Comparison of ENCODE assay signal across 31 mouse cellular contexts in the genomic region with DNA sequence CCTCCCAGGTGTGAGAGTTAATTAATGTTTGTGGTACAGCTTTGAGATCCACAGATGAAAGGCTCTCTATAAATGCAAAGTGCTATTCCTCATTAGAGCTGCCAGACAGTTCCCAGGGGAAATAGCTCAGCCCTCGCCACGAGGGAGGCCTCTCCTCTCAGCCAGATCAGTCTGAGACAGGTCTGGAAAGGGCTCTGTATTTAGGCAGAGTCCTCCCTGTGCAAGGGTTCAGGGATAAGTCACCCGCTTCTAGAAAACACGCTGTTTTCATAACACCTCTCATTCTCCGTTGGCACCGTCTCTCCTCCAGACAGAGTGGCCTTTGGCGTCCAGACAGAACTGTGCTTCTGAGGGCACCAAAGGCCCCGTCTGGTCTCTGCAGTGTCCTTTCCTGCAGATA.
DNase-seq lines count a peak whose midpoint lies in the region; ATAC-seq and TF ChIP-seq lines count a peak whose summit lies in the region.
"Had no signal": no experiment of that assay in that cellular context is flagged by ENCODE, and none has a peak within 500 bp of the region (broad histone marks: within the 10 kb centered on the region; RNA-seq: fewer than 3 reads in every experiment).

No protein-coding gene starts in this region.

- 0 out of 2 replicates have a peak, but pooled peaks cover 2% of the 10 kb centered on the region for H3K4me1 ChIP-seq in midbrain, embryonic 13.5 days (replicated peaks)
- no peaks in the 10 kb centered on the region for H3K4me1 ChIP-seq in midbrain, embryonic 15.5 days
- H3K4me1 ChIP-seq in CH12.LX (ENCODE audit: control insufficient read depth in 1 of 2, insufficient read depth in 2 of 2), result peaks cover 23 to 56% of the 10 kb centered on the region in 2 experiments
- H3K4me1 ChIP-seq in embryonic fibroblast, embryonic 13.5 days (ENCODE audit: control insufficient read depth, insufficient read depth, low read length), result peaks cover 19% of the 10 kb centered on the region
- H3K4me1 ChIP-seq: heart, embryonic 15.5 days; intestine, embryonic 15.5 days; liver, embryonic 13.5 days; neural tube, embryonic 13.5 days had no signal

- TF ChIP-seq POLR2A in CH12.LX (IDR thresholded peaks at IDR 0.05; ENCODE audit: low read depth, low read length), result no peak
- TF ChIP-seq POLR2A in embryonic fibroblast, embryonic 13.5 days (IDR thresholded peaks at IDR 0.05; ENCODE audit: low read depth, low read length), result no peak
- TF ChIP-seq POLR2A in myocyte (IDR thresholded peaks at IDR 0.05; ENCODE audit: insufficient read length, low read depth), result no peak

- no peak overlapping the region for H3K4me2 ChIP-seq in midbrain, embryonic 13.5 days (replicated peaks)
- no peak overlapping the region for H3K4me2 ChIP-seq in midbrain, embryonic 15.5 days
- 0 out of 2 replicates have a peak overlapping the region, but pooled peaks have one; percentile 4 for H3K4me2 ChIP-seq in CH12.LX (ENCODE audit: insufficient read depth, low read depth, poor library complexity, severe bottlenecking)
- peak overlapping the region; percentile 73 for H3K4me2 ChIP-seq in myocyte (ENCODE audit: low read depth)
- H3K4me2 ChIP-seq: heart, embryonic 15.5 days; hindbrain, embryonic 12.5 days; intestine, embryonic 15.5 days; limb, embryonic 13.5 days; liver, embryonic 13.5 days; neural tube, embryonic 13.5 days had no signal

- H3K9me3 ChIP-seq in midbrain, embryonic 13.5 days, result peaks cover 9% of the 10 kb centered on the region
- H3K9me3 ChIP-seq in midbrain, embryonic 15.5 days, result no peaks in the 10 kb centered on the region; the same call in 1 of the 2 replicates
- peaks cover 13% of the 10 kb centered on the region for H3K9me3 ChIP-seq in CH12.LX (replicated peaks; ENCODE audit: low read length)
- H3K9me3 ChIP-seq: heart, embryonic 15.5 days; intestine, embryonic 15.5 days; liver, embryonic 13.5 days had no signal

- no peak for TF ChIP-seq CTCF in CH12.LX (conservative IDR thresholded peaks at IDR 0.05 in 1 of 2, IDR thresholded peaks at IDR 0.05 in 1 of 2; ENCODE audit: low read depth in 2 of 2, low read length in 2 of 2)
- TF ChIP-seq CTCF in embryonic fibroblast, embryonic 13.5 days (IDR thresholded peaks at IDR 0.05; ENCODE audit: borderline replicate concordance, insufficient read depth, low read length), result no peak

- in situ Hi-C loops in CH12.LX (cut with MboI; ENCODE audit: low pct_ligation_motif_present, low pct_unique_long_range_greater_than_20kb, low sequenced_read_pairs), result no loop called here

- dilution Hi-C loops in CH12.LX (cut with MboI; ENCODE audit: extremely low pct_ligation_motif_present, extremely low pct_unique_long_range_greater_than_20kb, low sequenced_read_pairs), result no loop called here

- TF ChIP-seq RAD21 in CH12.LX (IDR thresholded peaks at IDR 0.05; ENCODE audit: low read depth, low read length), result no peak

- H3K79me2 ChIP-seq in CH12.LX (replicated peaks; ENCODE audit: control insufficient read depth, extremely low read depth, insufficient read depth, poor library complexity, severe bottlenecking) (no peaks in the 10 kb centered on the region), myocyte (ENCODE audit: control insufficient read depth, insufficient read depth) (peaks cover 49% of the 10 kb centered on the region)

- peaks cover 9% of the 10 kb centered on the region; the same call in 1 of the 2 replicates for H3K27me3 ChIP-seq in midbrain, embryonic 13.5 days
- no peaks in the 10 kb centered on the region for H3K27me3 ChIP-seq in midbrain, embryonic 15.5 days (replicated peaks)
- H3K27me3 ChIP-seq in CH12.LX (replicated peaks), result no peaks in the 10 kb centered on the region
- H3K27me3 ChIP-seq in myocyte (ENCODE audit: control insufficient read depth, insufficient read depth, insufficient read length), result no peaks in the 10 kb centered on the region
- H3K27me3 ChIP-seq: hindbrain, embryonic 12.5 days; intestine, embryonic 15.5 days; limb, embryonic 13.5 days; liver, embryonic 13.5 days; neural tube, embryonic 13.5 days had no signal

- H3ac ChIP-seq in myocyte (ENCODE audit: control insufficient read depth, insufficient read length), result no peak overlapping the region

- H3K27ac ChIP-seq in midbrain, embryonic 13.5 days, result no peak overlapping the region
- H3K27ac ChIP-seq in midbrain, embryonic 15.5 days, result no peak overlapping the region
- H3K27ac ChIP-seq in CH12.LX (ENCODE audit: insufficient read depth, low read depth), result no peak overlapping the region
- H3K27ac ChIP-seq in embryonic fibroblast, embryonic 13.5 days (ENCODE audit: insufficient read depth, low read length), result peak overlapping the region; percentile 77
- H3K27ac ChIP-seq: heart, embryonic 10.5 days; heart, embryonic 15.5 days; hindbrain, embryonic 12.5 days; hindbrain, postnatal 0 days; intestine, embryonic 15.5 days; layer of hippocampus, adult 2 months; limb, embryonic 13.5 days; liver, embryonic 13.5 days; neural tube, embryonic 13.5 days; stomach, postnatal 0 days had no signal

- 71% methylated on average over 8 of the region's 8 CpGs for WGBS in midbrain, embryonic 13.5 days
- 69% methylated on average over 8 of the region's 8 CpGs for WGBS in midbrain, embryonic 15.5 days

- 0 out of 2 replicates have a peak, but pooled peaks have one; percentile 26 for TF ChIP-seq EP300 in CH12.LX (IDR thresholded peaks at IDR 0.05; ENCODE audit: low read length)

- 0 out of 2 replicates have a peak, but pooled peaks have one; percentile 17 for ATAC-seq in midbrain, embryonic 13.5 days
- ATAC-seq in midbrain, embryonic 15.5 days (replicated peaks), result no peak
- ATAC-seq: forebrain, embryonic 16.5 days; hindbrain, postnatal 0 days; intestine, embryonic 15.5 days; lung, postnatal 0 days had no signal

- no peaks in the 10 kb centered on the region for H3K36me3 ChIP-seq in midbrain, embryonic 13.5 days
- no peaks in the 10 kb centered on the region for H3K36me3 ChIP-seq in midbrain, embryonic 15.5 days (replicated peaks)
- H3K36me3 ChIP-seq in CH12.LX (replicated peaks in 1 of 2; ENCODE audit: control insufficient read depth in 1 of 2, insufficient read depth in 1 of 2, low read length in 1 of 2) (peaks cover 3 to 64% of the 10 kb centered on the region in 2 experiments), myocyte (ENCODE audit: control insufficient read depth, insufficient read depth) (peaks cover 50% of the 10 kb centered on the region)
- H3K36me3 ChIP-seq: heart, embryonic 10.5 days; heart, embryonic 15.5 days; hindbrain, embryonic 12.5 days; intestine, embryonic 15.5 days; limb, embryonic 13.5 days; neural tube, embryonic 13.5 days had no signal

- peak; percentile 64 for DNase-seq in CH12.LX (ENCODE audit: extremely low read depth)
- no peak for DNase-seq in thymus, adult 18-20 months
- no peak for DNase-seq in layer of hippocampus, postnatal 14 days (ENCODE audit: low spot score in 2 of 2)
- DNase-seq: adrenal gland, adult 2 months; adrenal gland, postnatal 36 days; cerebellum, adult 8-10 months; cerebellum, postnatal 25 days; heart, postnatal 36 days; kidney, adult 8-10 months; kidney, postnatal 25 days; liver, embryonic 13.5 days; lung, adult 18-20 months; lung, postnatal 4 days; right cerebral cortex, postnatal 4 days; thymus, adult 2 months; thymus, postnatal 36 days had no signal

- no peak overlapping the region for H3K9ac ChIP-seq in midbrain, embryonic 13.5 days (replicated peaks)
- H3K9ac ChIP-seq in midbrain, embryonic 15.5 days, result no peak overlapping the region
- no peak overlapping the region for H3K9ac ChIP-seq in CH12.LX (ENCODE audit: insufficient read depth, low read depth)
- H3K9ac ChIP-seq: heart, embryonic 15.5 days; hindbrain, embryonic 12.5 days; intestine, embryonic 15.5 days; limb, embryonic 13.5 days; liver, embryonic 13.5 days; neural tube, embryonic 13.5 days had no signal

- H3K4me3 ChIP-seq in midbrain, embryonic 13.5 days (replicated peaks), result no peak overlapping the region
- no peak overlapping the region for H3K4me3 ChIP-seq in midbrain, embryonic 15.5 days
- H3K4me3 ChIP-seq in CH12.LX (replicated peaks in 1 of 3; ENCODE audit: low read depth in 2 of 3, low read length in 2 of 3, poor library complexity in 1 of 3) (no peak overlapping the region), myocyte (no peak overlapping the region)
- H3K4me3 ChIP-seq in embryonic fibroblast, embryonic 13.5 days (ENCODE audit: insufficient read depth, low read length), result no peak overlapping the region
- H3K4me3 ChIP-seq: heart, embryonic 10.5 days; heart, embryonic 15.5 days; hindbrain, embryonic 12.5 days; intestine, embryonic 15.5 days; layer of hippocampus, adult 2 months; limb, embryonic 13.5 days; liver, embryonic 13.5 days; neural tube, embryonic 13.5 days had no signal

TF ChIP-seq in CH12.LX, 34 proteins besides CTCF, POLR2A, EP300 and RAD21:
- TF ChIP-seq ETS1 (conservative IDR thresholded peaks at IDR 0.05; ENCODE audit: low read depth, low read length) (peak; percentile 37; the same call in 1 of the 2 replicates), SMC3 (IDR thresholded peaks at IDR 0.05; ENCODE audit: low read depth, low read length) (no peak), BHLHE40 (IDR thresholded peaks at IDR 0.05; ENCODE audit: low read depth, low read length) (0 out of 2 replicates have a peak, but pooled peaks have one; percentile 37)
TF ChIP-seq in CH12.LX: peak in this region for 2.

TF ChIP-seq in myocyte, 11 proteins besides CTCF, POLR2A, EP300 and RAD21:
- no peak for TF ChIP-seq E2F4 (IDR thresholded peaks at IDR 0.05; ENCODE audit: insufficient read depth)
- TF ChIP-seq POLR2AphosphoS2 (IDR thresholded peaks at IDR 0.05; ENCODE audit: insufficient read length, low read depth), result peak; percentile 51

Comparison
In these comparisons a context has a peak if more than half of its experiments do, and no peak if none do; other contexts are left out.
1. H3K4me2 ChIP-seq: peak in CH12.LX (single experiment) and myocyte (single experiment); none in midbrain, embryonic 13.5 days (single experiment) and midbrain, embryonic 15.5 days (single experiment).